Mouse (Mus musculus): ENCODE measurements around the gene Cntn4.

DNA sequence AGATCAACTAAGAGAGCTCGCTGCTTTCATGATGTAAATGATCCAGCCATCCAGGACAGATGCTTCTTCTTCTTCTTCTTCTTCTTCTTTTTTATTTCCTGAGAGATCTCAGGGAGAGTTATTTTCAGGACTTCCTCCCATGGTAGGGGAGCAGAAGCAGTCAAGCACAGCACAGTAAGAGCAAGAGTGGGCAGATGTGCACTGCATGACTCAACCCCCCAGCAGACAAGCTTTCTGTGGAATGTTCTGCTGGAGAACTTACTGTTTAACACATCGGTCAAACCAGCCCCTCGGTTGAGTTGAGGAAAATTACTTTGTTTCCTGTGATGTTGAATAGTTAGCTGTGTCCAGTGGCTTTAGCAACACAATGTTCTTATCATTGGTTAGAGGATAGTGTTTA lies 731.2 kb downstream of the Cntn4 start:
- TF ChIP-seq CTCF (conservative IDR thresholded peaks at IDR 0.05; ENCODE audit: insufficient read depth, insufficient read length, low read depth, low read length) = no peak
- TF ChIP-seq POLR2A (IDR thresholded peaks at IDR 0.05; ENCODE audit: low read depth, low read length) = no peak
